Mouse (Mus musculus): ENCODE measurements around the gene Mrpl1.

Gene Mrpl1

GRCm38 (mm10) chr5:96309566-96309965 lies 100.3 kb downstream of the Mrpl1 start:
- DNase-seq (ENCODE audit: low spot score in 2 of 2): no peak

- DNase-seq (ENCODE audit: low spot score in 2 of 2): no peak
Observed at GRCm38 (mm10) chr5:96311677-96312076, 102.4 kb downstream of the Mrpl1 start.
